Mouse (Mus musculus) macrophage (primary cell): Measurements from ENCODE around the gene Lmntd1. TPM values are rescaled to one million over a fixed set of nuclear protein-coding genes. Genes with fewer than 3 reads are reported as not detected.
"Not testable (repeated sequence)": the region's sequence is repeated elsewhere in the genome, so short reads cannot be mapped to it uniquely, and the experiment has no call there.

ENCODE experiments used
- H3K27ac ChIP-seq: fragments of 350-480 bp; formaldehyde crosslinking; 2 replicates; pipeline ENCODE4 v1.9.0; 2021
- H3K36me3 ChIP-seq: fragments of 350-480 bp; formaldehyde crosslinking; 2 replicates; pipeline ENCODE4 v1.9.0; 2021; ENCODE audit errors: inconsistent target
- H3K4me3 ChIP-seq: fragments of 350-480 bp; formaldehyde crosslinking; 2 replicates; pipeline ENCODE4 v1.9.0; 2021; ENCODE audit errors: inconsistent target
- H3K79me2 ChIP-seq: fragments of 350-480 bp; formaldehyde crosslinking; 2 replicates; pipeline ENCODE4 v1.9.0; 2021; ENCODE audit errors: inconsistent target
- WGBS: methylation state at CpG from one replicate; pipeline ENCODE4 v1.1.7; 2026; ENCODE audit warnings: inconsistent platforms; ENCODE audit not compliant: missing documents; 5-methylcytosine and 5-hydroxymethylcytosine counted together
- polyA plus RNA-seq: library from polyadenylated mRNA; stranded (reverse); fragments of 250-400 nt; gene quantifications from 3 replicates; pipeline ENCODE4 v1.2.4, GENCODE M21; 2018; ENCODE audit warnings: inconsistent platforms

Gene Lmntd1
- polyA plus RNA-seq, 1 experiment from 2014 or later = not detected

DNA sequence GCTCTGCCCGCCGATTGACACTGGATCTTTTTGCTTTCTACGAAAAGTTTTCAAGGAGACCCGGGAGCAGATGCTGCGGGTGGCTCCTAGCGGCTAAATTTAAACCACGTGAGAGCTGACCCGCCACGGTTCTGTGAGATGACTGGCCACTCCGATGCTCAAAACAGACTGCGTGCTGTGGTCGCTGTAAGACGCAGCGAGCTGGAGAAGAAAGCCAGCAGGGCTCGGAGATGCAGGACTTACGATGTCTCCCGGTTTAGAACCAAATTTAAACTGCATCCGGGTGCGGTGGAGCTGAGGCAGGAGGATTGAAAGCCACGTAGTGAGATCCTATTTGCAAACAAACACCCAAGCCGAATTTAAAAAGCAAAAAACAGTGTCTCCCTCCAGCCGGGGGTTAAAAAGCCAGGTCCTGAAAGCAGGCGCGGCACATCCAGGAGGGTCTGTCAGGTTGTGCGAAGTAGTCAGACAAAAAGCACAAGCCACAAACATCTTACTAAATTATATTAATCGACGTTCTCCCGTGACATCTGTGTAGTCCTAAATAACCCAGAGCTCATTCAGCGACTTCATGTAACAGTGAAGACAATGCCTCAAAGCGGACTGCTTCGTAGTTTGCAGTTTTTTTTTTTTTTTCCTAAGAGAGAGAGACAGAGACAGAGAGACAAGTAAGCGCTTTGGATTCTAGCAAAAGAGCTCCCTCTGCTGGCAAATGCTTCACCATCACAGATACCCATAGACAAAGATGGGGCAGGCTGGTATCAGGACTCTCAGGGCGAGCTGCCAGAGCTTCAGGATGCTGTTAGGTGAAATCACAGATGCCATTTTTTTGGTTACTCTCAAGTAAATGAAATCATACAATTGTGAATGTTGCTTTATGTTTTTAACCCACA is 272.6 kb downstream of the Lmntd1 start:
- H3K27ac ChIP-seq = peak overlapping the region; percentile 61
- no peaks in the 10 kb centered on the region for H3K36me3 ChIP-seq
- H3K79me2 ChIP-seq = no peaks in the 10 kb centered on the region
- H3K4me3 ChIP-seq = peak overlapping the region; percentile 36
- under 1% methylated on average over 33 of the region's 33 CpGs for WGBS

GRCm38 (mm10) chr6:145340657-145341146 is 273.4 kb downstream of the Lmntd1 start:
- 2% methylated on average over 32 of the region's 37 CpGs for WGBS
- peak overlapping the region; percentile 45 for H3K4me3 ChIP-seq
- H3K36me3 ChIP-seq = no peaks in the 10 kb centered on the region
- H3K27ac ChIP-seq = peak overlapping the region; percentile 84
- H3K79me2 ChIP-seq = no peaks in the 10 kb centered on the region

DNA sequence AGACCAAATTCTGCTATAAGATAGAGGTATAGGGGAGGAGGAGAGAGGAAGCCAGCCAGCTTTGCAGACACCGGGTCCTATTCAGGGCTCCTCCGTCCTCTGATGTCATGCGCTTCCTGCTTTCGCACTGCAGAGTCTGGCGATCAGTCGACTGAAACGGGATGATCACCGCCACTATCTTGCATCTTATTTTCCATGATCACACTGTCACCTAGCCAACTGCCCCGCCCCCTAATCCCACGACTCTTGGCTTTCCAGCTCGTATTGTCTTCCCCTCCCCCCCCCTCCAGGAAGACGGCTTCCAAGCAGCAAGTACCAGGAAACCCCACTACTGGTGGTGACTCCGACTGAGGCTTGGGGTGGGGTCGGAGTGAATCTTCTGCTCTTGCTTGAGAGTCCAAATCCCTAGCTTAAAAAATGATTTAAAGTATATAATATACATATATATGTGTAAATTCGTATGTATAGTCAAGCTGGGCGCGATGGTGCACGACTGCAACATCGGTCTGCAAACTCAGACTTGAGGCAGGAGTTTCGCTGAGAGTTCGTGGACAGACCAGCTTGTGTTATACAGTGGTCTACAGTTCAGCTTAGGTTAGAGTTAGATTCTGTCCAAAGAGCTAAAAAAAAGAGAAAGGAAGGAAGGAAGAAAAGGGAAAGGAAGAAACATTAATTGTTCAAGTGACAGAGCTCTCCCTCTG is 274.0 kb downstream of the Lmntd1 start:
- Histone ChIP-seq H3K36me3 (no peaks in the 10 kb centered on the region), H3K27ac (peak overlapping the region; percentile 84), H3K4me3 (peak overlapping the region; percentile 45), H3K79me2 (no peaks in the 10 kb centered on the region)
- 2% methylated on average over 21 of the region's 21 CpGs for WGBS

GRCm38 (mm10) chr6:145338571-145339294 is 275.4 kb downstream of the Lmntd1 start:
- Histone ChIP-seq H3K79me2 (no peaks in the 10 kb centered on the region), H3K27ac (no peak overlapping the region), H3K4me3 (no peak overlapping the region), H3K36me3 (no peaks in the 10 kb centered on the region)
- WGBS = 98% methylated on average over 12 of the region's 12 CpGs

GRCm38 (mm10) chr6:145337521-145337920 is 276.6 kb downstream of the Lmntd1 start:
- H3K36me3 ChIP-seq, H3K27ac ChIP-seq, H3K79me2 ChIP-seq, H3K4me3 ChIP-seq: not testable (repeated sequence)
- 61% methylated on average over 5 of the region's 6 CpGs for WGBS

DNA sequence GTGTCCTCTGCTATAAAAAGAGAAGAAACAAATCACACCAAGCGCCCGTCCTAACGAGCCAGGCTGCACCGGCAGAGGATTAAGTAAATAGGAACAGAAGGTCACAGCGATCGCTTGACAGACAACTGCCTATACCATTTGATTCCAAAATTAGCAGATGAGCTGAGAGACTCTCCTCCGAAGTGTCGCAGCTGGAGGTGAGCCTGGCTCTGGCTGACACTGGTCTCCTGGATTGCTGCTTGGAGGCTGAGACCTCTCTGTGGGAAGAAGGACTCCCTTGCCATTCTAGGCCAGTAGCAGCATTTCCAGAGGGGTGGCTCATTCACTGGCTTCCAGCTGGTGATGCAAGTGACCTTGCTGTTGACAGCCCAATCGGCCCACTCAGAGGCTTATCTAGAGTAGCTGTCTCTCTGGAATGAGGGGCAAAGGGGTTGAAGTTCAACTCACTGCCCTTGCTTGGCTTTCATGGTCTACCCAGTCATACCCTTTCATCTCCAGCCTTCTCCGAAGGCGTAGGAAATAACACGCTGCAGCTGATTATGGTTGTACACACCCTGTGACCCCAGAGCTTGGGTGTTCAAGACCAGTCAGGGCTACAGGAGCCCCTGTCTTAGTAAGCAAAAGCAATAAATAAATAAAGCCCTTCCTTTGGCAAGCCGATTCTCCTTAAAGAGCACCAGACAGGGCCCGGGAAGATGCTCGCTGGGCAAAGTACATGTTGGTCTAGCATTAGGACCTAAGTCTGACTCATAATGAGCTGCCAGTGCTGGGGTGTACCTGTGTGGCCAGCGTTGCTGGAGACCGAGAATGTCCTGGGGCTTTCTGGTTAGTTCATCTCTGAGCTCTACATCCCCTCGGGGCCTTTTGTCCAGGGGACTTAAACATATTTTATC is 278.0 kb downstream of the Lmntd1 start:
- H3K36me3 ChIP-seq = no peaks in the 10 kb centered on the region
- H3K79me2 ChIP-seq = no peaks in the 10 kb centered on the region
- 97% methylated on average over 17 of the region's 18 CpGs for WGBS
- no peak overlapping the region for H3K4me3 ChIP-seq
- no peak overlapping the region for H3K27ac ChIP-seq

GRCm38 (mm10) chr6:145334211-145334610 is 279.9 kb downstream of the Lmntd1 start:
- Histone ChIP-seq H3K27ac (no peak overlapping the region), H3K4me3 (no peak overlapping the region), H3K79me2 (no peaks in the 10 kb centered on the region), H3K36me3 (no peaks in the 10 kb centered on the region)
- 64% methylated on average over 3 of the region's 3 CpGs for WGBS

- Histone ChIP-seq H3K79me2 (no peaks in the 10 kb centered on the region), H3K36me3 (no peaks in the 10 kb centered on the region), H3K27ac (no peak overlapping the region), H3K4me3 (no peak overlapping the region)
- 68% methylated on average over 11 of the region's 12 CpGs for WGBS
Observed at GRCm38 (mm10) chr6:145326141-145326806, 287.8 kb downstream of the Lmntd1 start.

GRCm38 (mm10) chr6:145325095-145325494 is 289.0 kb downstream of the Lmntd1 start:
- Histone ChIP-seq H3K79me2 (no peaks in the 10 kb centered on the region), H3K27ac (no peak overlapping the region), H3K36me3 (no peaks in the 10 kb centered on the region), H3K4me3 (no peak overlapping the region)
- WGBS = 92% methylated on average over 6 of the region's 6 CpGs

DNA sequence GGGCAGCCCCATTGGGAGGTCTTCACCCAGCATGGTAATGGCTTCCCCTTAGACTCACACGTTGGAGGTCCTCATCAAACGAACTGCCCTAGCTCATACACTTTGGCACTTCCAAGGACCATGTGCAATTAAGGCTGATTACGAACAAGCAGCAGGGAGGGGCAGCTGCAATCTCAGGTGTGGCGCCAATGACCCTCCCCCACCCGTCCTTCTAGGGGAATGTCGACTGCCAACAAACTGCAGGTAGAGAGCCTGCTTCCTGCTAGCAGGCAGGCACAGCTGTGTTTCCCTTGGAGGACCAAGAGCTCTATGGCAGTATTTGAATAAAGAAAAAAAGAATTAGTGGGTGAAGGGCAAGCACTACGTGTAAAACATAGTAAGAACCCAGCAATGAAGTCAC is 289.6 kb downstream of the Lmntd1 start:
- no peaks in the 10 kb centered on the region for H3K79me2 ChIP-seq
- no peak overlapping the region for H3K27ac ChIP-seq
- H3K36me3 ChIP-seq = no peaks in the 10 kb centered on the region
- H3K4me3 ChIP-seq = no peak overlapping the region
- 82% methylated on average over 7 of the region's 7 CpGs for WGBS

DNA sequence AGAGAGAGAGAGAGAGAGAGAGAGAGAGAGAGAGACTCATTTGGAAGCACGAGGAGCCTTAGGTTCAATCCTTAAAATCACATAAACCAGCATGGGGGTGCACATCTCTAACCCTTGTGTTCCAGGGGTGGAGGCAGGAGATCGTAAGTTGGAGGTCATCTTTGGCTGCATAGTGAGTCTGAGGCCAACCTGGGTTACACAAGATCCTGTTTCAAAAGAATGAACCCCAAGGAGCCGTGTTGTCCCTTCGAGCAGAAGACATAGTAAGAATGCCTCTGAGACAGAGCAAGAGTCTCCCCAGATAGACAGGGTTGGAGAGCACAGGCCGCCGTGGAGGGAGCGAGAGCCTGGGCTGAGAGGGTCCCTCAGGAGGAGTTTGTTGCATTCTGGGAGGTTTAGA is 291.9 kb downstream of the Lmntd1 start:
- H3K4me3 ChIP-seq = no peak overlapping the region
- no peaks in the 10 kb centered on the region for H3K36me3 ChIP-seq
- 67% methylated on average over 7 of the region's 7 CpGs for WGBS
- H3K27ac ChIP-seq = no peak overlapping the region
- H3K79me2 ChIP-seq = no peaks in the 10 kb centered on the region

DNA sequence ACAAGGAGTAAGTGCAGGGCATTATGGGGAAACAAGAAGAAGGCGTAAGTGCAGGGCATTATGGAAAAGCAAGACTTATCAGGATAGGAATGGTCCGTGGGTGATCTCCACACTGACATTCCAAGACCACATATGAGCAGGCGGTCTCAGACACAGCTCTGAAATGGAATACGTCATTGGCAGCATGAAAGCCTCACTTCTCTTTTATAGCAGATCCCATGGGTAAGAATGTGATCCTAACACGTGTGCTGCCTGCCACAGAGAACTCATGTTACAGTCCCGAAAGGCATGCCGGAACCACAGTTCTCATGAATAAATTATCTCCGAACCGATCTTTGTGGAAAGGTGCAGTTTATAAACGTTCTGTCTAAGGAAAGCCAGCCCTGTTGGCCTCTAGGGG is 294.0 kb downstream of the Lmntd1 start:
- WGBS = 96% methylated on average over 10 of the region's 10 CpGs
- Histone ChIP-seq H3K36me3 (no peaks in the 10 kb centered on the region), H3K27ac (no peak overlapping the region), H3K4me3 (no peak overlapping the region), H3K79me2 (no peaks in the 10 kb centered on the region)
